Mouse (Mus musculus) skeletal muscle tissue, adult 2 months (tissue): Measurements from ENCODE around the gene Nanos3.
A peak's percentile ranks its signal among the peaks of the same experiment; 100 is the strongest.

Experiments
- DNase-seq: peaks from one replicate; pipeline ENCODE4 v3.0.0-alpha.2; 2012; ENCODE audit warnings: low read depth, low spot score

Gene Nanos3

DNA sequence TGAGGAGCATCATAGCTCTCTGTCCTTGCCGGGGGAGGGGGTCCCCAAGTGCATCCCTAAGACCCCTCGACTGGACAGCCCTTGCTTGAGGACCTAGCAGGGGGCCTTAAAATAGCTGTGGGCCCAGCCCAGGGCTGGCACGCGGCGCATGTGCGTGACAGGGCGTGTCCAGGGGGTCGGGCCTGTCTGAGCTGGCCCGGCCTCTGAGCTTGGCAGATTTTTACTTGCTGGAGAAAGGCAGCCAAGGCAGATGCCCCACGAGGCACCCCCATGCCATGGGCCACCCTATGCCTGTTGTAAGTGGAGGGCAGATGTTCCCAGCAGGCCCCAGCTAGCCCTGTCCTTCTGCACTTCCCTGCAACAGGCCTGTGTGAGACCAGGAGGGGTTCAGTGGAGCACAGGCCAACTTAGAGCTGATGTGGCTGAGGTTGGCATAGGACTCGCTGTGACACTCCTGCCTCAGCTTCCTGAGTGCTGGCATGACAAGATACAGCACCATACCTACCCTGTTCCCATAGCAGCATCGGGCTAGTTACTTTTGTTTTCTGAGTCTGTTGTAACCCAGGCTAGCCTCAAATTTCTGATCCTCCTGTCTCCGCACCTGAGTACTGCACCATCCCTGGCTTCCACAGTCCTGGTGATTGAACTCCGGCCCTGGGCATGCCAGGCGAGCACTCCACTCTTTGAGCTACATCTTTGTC, 16.7 kb upstream of the Nanos3 start:
- peak; percentile 89 for DNase-seq

DNA sequence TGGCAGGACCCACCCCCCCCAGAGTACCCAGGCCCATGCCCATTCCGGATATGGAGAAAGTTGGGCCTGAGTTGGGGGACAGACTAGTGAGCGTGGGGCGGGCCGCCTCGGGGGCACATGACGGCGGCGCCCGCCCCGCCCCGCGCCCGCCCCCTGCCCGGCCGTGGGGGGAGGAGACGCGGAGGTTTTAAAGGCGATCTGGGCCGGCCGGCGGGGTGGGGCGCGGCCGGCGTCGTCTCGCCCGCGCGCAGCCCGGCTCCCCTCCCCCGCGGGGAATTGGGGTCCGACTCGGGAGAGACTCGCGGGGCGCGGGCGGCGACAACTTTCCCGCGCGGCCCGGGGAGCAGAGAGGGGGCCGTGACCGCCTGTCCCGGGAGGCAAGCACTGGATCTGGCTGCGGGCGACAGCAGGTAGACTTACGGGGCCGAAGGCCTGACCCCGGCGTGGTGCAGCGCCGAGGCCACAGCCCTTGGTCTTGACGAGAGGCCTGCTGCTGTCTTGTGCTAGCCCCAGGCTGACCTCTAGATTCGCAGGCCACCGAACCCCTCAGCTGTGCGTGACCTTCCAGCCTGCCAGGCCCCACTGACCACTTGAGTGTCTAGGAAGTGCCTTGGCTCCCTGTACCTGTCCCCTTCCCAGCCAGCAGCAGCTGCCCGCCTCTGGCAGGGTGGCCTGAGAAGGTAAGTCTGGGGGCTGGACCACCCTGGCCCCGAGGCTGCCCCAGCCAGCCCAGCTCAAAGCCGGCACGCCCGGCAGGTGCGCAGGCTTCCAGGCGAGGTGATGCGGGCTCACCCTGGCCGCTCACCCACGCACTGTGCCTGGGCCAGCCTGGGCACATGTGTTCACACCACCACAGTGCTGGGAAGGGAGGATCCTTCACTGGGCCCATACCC, 15.9 kb upstream of the Nanos3 start:
- no peak for DNase-seq

DNA sequence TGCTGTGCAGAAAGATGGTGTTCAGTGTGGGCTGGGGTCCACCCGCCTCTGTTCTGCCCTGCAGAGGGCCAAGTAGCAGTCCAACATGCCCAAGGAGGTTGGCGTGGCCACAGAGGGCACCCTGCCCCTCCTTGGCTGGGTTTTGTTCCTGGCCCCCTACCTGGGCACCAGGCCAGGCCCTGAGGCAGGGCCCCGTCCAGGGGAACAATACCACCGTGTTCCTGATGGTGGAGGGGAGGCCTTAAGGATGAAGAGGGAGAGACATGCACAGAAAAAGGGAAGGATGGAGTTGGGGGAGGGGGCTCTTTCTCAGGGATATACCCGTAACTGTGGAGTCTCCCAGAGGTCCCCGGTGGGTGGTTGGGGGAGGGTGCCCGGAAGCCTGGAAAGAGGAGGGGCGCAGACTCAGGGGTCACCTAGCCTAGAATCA, 15.1 kb upstream of the Nanos3 start:
- no peak for DNase-seq

DNA sequence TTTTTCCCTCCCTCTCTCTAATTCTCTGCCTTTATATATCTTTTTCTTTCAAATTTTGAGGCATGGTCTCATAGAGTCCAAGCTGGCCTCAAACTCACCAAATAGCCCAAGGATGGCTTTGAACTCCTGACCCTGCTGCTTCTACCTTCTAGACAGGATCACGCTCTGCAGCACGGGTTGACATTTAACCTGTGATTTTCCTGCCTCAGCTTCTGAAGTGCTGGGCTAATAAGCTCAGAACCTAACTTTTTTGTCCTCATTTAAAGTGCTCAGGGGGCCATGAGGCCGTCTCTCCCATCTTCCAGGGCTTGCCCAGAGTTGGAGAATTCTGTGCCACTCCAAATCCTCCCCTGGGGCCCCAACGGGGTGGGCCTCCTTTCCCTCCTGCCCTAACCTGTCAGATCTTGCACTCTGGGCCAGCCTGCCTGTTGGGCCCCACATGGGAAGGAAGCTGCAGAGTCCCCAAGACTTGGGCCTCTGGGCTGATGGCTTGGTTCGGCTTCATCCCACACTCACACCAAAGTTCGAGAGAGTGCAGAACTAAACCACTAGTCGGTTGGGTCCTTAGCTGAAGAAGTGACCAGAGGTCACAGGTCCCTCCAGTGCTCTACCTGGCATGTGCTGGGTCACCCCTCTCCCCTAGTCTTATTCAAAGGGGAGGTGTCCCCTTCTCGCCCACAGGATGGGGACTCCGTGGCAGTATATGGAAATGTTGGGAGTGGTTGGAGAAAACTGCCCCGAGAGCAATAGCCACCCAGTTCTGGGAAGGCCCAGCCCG, 14.5 kb upstream of the Nanos3 start:
- DNase-seq = no peak

DNA sequence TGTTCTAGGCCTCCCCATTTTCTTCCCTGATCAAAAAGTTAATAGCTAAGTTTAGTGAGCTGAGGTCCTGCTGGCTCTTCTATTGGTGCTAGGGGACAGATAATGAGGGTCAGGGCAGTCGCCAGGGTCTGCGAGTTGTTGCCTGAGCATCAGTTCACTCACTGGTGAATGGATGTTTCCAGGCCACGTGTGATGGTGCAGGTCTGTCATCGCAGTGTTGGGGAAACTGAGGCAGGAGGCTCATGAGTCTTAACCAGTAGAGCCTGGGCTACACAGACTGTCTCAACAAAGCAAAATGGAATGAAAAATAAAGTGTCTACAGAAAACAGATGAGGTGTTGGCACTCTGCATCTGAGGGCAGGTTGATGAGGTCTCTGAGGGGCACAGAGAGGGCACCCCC, 13.9 kb upstream of the Nanos3 start:
- DNase-seq = no peak

DNA sequence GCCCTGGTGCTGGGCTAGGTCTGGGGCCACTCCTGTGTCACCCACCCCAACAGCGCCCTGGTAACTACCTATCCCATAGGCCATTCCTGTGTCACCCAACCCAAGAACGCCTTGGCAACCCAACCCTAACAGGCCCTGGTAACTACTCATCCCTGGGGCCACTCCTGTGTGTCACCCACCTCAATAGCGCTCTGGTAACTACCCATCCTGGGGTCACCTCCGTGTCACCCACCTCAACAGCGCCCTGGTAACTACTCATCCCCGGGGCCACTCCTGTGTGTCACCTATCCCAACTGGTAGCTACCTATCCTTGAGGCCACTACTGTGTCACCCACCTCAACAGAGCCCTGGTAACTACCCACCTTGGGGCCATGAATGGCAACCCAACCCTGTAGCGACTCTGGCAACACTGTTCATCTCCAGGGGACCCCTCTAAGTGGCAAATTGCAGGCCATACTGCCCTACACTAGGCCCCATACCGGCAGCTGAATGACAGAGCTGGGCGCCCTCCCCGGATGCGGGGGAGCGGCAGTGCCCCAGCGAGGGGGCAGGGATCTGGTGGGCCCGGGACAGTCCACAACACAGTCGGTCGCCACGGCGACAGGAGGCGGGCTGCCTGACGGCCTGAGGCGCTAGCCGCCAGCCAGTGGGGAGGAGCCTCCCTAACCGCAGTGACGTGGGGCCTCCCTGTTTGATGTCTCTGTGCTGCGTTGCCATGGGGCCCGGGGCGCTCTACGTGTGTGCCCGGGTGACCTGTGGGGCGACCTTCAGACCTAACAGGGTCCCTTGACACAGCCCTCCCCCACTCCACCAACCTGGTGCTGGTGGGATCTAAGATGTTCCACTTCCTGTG, 13.1 kb upstream of the Nanos3 start:
- peak; percentile 90 for DNase-seq

DNA sequence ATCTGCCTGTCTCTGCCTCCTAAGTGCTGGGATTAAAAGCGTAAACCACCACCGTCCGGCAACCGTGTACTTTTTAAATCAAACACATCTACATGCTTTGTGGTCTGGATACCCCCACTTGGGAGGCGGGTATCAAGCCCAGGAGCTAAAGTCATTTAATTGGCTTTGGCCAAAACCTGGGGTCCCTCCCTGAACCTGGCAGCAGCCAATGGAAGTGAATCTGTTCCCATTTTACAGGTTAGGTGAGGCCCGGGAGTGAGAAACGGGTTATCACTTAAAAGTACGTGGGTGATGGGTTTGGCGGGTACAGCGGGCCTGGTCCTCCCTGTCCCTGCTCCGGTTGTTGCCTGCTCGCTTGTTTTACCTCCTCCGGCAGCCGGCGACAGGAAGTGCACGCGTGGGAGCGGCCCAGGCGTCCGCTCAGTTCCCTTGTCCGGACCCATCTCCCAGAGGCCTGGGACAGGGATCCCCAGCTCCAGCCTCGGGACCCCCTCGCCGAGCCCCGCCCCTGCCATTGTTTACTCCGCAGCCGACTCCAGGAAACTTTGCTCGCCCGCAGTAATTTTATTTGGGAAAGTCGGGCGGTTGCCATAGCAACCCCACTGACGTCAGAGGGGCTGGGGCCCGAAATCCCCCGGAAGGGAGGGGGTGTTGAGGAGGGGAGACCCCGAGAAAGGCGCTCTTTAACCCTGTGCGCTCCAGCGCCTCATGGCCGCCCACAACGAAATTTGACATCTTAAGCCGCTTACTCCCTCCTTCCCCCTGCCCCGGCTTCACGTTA, 12.3 kb upstream of the Nanos3 start:
- DNase-seq = peak; percentile 83

DNA sequence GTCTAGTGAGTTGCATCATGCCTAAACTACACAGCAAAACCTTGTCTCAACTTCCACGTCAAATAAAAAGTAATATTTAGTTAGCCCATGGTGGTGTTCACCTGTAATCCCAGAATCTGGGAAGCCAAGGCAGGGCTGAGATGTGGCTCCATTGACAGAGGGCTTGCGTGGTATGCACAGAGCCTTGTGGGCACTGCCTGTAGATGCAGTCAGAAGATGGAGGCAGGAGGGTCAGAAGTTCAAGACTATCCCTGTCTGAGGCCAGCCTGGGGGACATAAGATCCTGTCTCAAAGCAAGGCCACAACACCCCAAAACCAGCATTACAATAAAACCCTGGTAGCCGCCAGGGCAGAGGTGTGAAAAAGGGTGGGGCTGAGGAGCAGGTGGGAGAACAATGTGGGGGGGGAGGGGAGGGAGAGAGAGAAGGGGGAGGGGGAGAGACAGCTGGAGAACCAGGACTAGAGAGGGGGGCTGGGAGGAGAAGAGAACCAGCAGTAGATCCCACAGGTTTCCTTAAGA, 9.3 kb upstream of the Nanos3 start:
- DNase-seq = no peak

DNA sequence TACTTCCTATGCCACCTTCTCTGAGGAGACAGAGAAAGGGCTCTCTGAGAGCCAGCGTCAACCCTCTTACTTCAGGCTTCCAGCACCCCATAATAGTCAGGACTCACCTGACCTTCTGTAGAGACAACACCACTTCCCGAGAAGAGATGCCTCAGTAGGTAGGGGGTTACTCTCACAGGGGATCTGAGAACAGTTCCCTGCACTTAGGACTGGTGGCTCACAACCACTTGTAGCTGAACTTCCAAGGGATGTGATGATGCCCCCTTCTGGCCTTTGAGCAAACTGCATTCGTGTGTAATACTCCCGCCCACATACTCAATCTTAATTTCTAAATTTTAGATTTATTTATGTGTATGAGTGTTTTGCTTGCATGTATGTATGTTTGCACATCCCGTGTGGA, 8.5 kb upstream of the Nanos3 start:
- no peak for DNase-seq

DNA sequence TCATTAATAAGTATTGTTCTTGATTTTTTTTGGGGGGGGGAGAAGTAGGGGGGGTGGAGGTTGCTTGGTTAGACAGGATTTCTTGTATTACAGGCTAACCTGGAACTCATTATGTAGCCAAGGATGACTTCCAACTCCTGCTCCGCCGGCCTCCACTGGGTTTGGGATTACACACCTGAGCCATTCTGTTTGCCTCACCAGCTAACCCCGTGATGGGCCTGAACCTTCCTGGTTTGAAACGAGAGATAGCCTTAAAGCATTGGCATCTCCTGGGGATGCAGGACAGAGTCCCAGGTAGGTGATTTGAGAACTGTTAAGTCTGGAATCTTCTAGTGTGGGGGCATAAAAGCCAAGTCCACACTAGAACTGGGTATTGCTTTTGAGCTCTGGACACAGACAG, 8.1 kb upstream of the Nanos3 start:
- no peak for DNase-seq

DNA sequence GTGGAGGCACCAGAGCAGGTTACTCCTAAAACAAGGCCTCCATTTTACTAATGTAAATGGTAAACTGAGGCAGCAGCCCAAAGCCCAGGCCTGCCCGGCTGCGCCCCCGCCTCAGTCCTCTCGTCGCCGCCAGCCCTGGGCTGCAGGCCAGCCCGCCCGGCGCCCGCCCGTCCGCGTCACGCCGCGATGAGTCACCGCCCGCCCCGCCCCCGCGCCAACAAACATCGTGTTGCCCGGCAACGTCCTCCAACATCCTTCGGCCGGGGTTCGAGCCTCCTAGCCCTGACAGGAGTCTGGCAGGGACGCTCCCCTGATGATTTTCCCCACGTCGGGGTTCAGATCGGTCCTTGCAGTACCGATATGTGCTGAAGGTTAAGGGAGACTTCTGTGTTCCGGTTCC, 7.5 kb upstream of the Nanos3 start:
- DNase-seq = no peak

DNA sequence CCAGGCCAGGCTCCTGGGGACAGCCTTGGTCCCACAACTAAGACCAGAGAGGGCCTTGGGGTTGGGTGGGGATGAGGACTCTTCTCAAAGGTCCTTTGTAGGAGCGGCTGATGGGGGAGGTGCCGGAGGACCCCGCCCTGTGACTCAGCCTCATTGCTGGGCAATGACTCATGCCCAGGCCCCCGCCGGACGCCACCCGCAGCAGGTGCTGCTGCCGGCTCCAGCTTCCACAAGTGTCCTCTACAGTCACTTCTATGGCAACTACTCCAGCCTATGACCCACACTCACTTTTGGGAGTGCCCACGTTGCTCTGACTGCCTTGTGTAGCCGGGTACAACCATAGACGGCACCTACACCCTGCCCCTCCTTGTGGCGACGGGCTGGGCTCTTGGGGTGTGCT, 7.0 kb upstream of the Nanos3 start:
- peak; percentile 83 for DNase-seq

DNA sequence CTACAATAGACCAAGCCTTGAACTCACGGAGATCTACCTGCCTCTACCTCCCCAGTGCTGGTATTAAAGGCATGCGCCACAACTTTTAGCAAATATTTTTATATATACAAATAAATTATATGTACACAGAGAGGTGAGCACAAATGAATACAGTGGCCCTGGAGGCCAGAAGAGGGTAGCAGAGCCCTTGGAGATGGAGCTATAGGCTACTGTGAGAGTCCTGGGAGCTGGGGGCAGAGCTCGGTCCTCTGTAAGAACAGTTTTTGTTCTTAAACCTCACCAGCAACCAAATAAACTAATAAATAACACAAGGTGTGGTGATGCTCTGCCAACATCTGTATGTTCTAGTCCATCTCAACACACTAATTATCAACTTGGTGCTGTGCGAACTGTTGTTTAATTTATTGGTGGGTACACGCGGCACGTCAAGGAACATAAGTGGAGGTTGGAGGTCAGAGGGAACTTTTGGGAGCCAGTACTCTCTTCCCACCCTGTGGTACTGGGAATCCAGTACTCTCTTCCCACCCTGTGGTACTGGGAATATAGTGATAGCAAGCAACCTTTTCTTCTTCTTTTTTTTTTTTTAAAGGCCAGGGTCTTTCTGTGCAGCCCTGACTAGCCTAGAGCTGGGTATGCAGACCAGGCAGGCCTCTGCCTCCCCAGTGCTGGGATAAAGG, 5.3 kb upstream of the Nanos3 start:
- DNase-seq = no peak

DNA sequence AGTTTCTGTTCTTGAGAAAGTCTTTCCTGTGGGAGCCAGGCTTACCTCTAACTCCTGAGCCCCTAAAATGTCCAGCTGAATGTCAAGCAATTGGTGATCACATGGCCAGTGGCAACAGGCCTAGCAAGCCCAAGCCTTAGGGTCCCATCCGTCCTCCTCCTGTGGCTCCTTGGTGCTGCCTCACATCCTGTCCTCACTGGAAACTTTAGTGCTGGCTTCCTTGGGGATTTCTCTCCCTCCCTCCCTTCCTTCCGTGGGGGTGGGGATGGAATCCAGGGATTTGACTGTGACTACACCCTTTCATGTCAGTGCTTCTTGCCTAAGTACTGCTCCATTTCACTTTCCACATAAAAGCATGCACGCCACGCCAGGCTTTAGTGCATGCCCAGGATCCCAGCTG, 4.6 kb upstream of the Nanos3 start:
- no peak for DNase-seq

DNA sequence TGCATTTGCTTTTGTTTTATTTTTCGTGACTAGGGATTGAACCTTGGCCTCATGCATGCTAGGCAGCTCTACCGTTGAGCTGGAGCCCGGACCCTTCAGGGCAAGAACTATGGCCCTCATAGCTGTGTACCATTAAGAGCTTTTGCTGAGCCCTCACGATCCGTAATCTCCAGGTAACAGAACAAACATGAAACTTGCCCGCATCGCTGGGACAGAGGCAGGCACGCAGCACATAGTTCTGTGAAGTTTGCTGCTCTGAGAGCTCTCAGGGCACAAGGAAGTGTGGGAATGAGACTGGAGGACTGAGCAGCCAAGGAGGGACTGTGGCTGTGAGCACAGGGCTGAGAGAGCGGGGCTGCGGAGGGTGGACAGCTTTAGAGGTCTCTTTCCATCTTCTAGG, 3.7 kb upstream of the Nanos3 start:
- DNase-seq = no peak

DNA sequence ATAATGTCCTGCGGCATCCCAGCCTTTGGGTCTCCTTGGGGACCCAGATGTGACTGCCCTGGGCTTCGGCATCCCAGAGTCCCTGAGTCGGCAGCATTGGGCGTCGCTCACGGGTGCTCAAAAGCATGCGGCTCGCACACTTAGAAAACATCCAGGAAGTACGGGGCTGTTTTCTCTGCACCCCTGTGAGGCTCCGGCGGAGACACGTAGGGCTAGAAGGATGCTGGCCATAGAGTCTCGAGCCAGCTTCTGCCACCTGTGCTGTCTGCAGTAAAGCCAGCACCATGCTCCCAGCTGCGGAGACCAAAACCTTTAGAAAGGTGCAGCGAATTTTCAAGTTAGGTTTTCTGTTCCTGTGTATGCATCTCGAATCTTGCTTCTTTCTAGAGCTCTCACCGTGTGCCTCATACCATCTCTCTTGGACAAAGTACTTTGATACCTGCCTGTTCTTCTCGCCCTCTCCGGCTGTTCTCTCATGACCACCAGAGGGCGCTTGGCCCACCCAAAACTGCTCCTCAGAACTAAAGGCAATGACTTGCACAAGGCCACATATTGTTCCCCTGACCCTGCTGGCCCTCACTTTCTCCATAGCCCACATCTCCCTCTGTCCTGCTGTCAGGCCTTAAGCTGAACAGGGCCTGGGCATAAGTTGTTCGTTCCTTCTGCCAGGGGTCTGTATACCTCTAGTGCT, 2.2 kb upstream of the Nanos3 start:
- DNase-seq = no peak

DNA sequence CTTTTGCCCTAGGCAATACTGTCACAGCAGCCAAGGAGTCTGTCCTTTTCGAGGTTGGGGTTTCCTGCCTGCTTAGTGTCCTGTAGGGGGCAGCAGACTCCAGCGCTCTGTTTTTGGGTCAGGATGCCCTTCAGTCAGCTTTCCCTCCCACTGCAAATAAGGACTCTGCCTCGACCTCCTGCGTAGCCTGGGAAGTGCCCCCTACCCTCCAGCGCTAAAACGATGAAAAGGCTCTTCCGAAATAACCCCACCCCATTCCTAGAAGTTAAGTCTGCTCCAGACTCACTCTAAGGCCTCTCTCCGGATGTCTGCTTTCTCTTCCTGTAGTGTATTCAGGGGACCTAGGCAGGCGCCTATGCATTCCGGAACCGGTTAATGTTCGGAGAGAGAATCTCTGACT, 1.5 kb upstream of the Nanos3 start:
- no peak for DNase-seq

DNA sequence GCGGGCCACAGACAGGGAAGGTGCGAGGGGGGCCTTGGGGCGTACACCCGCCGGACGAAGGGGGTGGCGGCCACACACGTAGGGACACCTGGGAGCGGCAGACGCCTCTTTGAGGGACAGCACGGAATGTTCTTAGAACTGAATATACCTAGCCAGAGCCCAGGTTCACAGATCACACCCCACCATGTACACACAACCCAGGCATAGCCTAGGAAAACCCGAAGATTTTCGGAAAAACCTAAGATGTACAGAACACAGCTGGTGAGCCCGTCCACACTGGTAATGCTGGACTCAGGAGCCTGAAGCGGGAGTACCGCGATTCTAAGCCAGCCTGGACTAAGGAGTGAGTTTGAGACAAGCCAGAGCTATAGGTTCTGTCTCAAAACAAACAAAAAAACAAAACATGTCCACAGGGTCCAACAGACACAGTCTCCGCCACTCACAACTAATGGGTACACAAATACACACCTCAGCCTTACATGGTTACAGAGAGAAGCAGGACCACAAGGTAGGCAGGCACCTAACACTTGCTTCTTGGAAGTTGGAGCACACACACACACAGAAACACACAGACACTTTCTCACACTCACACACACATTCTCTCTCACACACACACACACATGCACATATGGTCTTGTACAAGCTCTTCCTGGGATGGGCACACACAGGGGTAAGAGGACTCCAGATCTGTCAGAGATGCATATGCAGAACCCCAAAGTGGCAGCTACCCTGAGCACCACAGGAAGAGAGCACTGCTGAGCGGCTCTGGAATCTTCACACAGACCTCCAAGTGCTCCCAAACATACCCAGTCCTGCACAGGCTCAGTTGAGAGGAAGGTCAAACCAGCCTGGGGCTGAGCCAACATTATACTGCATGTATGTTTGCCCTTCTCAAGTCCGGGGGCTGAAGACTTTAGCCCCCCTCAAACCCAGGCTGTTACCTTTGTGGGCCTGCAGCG, 653 bp downstream of the Nanos3 start:
- DNase-seq = no peak
